Mouse (Mus musculus) lung, embryonic 16.5 days (tissue): ENCODE data around the gene Gm12216. TPM values are rescaled to one million over a fixed set of nuclear protein-coding genes. Genes with fewer than 3 reads are reported as not detected.
"Not testable (repeated sequence)": the region's sequence is repeated elsewhere in the genome, so short reads cannot be mapped to it uniquely, and the experiment has no call there.

ENCODE experiments used
- ATAC-seq: fragments of 200-750 bp; cut with Nextera tagmentation; 2 replicates; pipeline ENCODE4 v1.8.0; 2017; ENCODE audit warnings: low read depth, mild to moderate bottlenecking, moderate library complexity
- H3K27ac ChIP-seq: fragments of 300-500 bp; sonication (generic); 2 replicates; pipeline ENCODE4 v1.5.1; 2014; ENCODE audit warnings: mild to moderate bottlenecking, control low read depth, low read length
- H3K27me3 ChIP-seq: fragments of 300-500 bp; sonication (generic); 2 replicates; pipeline ENCODE4 v1.6.1; 2014; ENCODE audit warnings: low read depth, low read length, mixed read lengths; ENCODE audit not compliant: control insufficient read depth, insufficient read depth
- H3K36me3 ChIP-seq: fragments of 300-500 bp; sonication (generic); 2 replicates; pipeline ENCODE4 v1.6.1; 2014; ENCODE audit warnings: low read length; ENCODE audit not compliant: control insufficient read depth, insufficient read depth
- H3K4me1 ChIP-seq: fragments of 300-500 bp; sonication (generic); replicated peaks from 2 replicates; pipeline ENCODE4 v1.6.1; 2014; ENCODE audit warnings: low read length, mixed read lengths; ENCODE audit not compliant: control insufficient read depth, insufficient read depth
- H3K4me2 ChIP-seq: fragments of 300-500 bp; sonication (generic); 2 replicates; pipeline ENCODE4 v1.6.1; 2014; ENCODE audit warnings: low read depth, low read length, control low read depth
- H3K4me3 ChIP-seq: fragments of 300-500 bp; sonication (generic); 2 replicates; pipeline ENCODE4 v1.5.1; 2014; ENCODE audit warnings: mild to moderate bottlenecking, low read length, control low read depth
- H3K9ac ChIP-seq: fragments of 300-500 bp; sonication (generic); 2 replicates; pipeline ENCODE4 v1.6.1; 2014; ENCODE audit warnings: low read length, control low read depth
- H3K9me3 ChIP-seq: fragments of 300-500 bp; sonication (generic); 2 replicates; pipeline ENCODE4 v1.6.1; 2016; ENCODE audit warnings: low read length; ENCODE audit not compliant: control insufficient read depth
- WGBS: fragments of 180-500 bp; shearing (Covaris S2); extraction: QIAGEN DNeasy Blood & Tissue Kit; methylation state at CpG from one replicate; pipeline ENCODE4 v1.1.7; 2014; 5-methylcytosine and 5-hydroxymethylcytosine counted together
- polyA plus RNA-seq: library from polyadenylated mRNA; unstranded; fragments of >200 nt; fragmentation: Nextera tagmentation; extraction: Ambion mirVana; gene quantifications from 2 replicates; pipeline ENCODE4 v1.2.1, GENCODE M21; 2015

Gene Gm12216
- polyA plus RNA-seq, 1 experiment from 2014 or later: 1.8 TPM

- Histone ChIP-seq H3K27me3 (no peaks in the 10 kb centered on the region), H3K9ac (peak overlapping the region; percentile 72), H3K9me3 (no peaks in the 10 kb centered on the region), H3K27ac (peak overlapping the region; percentile 99), H3K4me2 (peak overlapping the region; percentile 82), H3K4me1 (peaks cover 47% of the 10 kb centered on the region), H3K4me3 (peak overlapping the region; percentile 43), H3K36me3 (no peaks in the 10 kb centered on the region)
- WGBS: 45% methylated on average over 2 of the region's 2 CpGs
- no peak for ATAC-seq
These were observed 96.6 kb downstream of the Gm12216 start for GRCm38 (mm10) chr11:53762426-53762825.

- Histone ChIP-seq H3K4me2 (0 out of 2 replicates have a peak overlapping the region, but pooled peaks have one; percentile 15), H3K9me3 (no peaks in the 10 kb centered on the region), H3K27me3 (no peaks in the 10 kb centered on the region), H3K9ac (no peak overlapping the region), H3K36me3 (no peaks in the 10 kb centered on the region), H3K4me1 (peaks cover 47% of the 10 kb centered on the region), H3K4me3 (no peak overlapping the region), H3K27ac (peak overlapping the region; percentile 99)
- 10% methylated on average over 2 of the region's 2 CpGs for whole genome bisulfite sequencing
- peak; percentile 77 for ATAC-seq
These were observed 97.2 kb downstream of the Gm12216 start for GRCm38 (mm10) chr11:53761822-53762221.

- peak overlapping the region; percentile 31 for H3K9ac ChIP-seq
- H3K27me3 ChIP-seq: no peaks in the 10 kb centered on the region
- ATAC-seq: no peak
- no peaks in the 10 kb centered on the region for H3K9me3 ChIP-seq
- no peaks in the 10 kb centered on the region for H3K36me3 ChIP-seq
- WGBS: 50% methylated on average over 5 of the region's 5 CpGs
- H3K27ac ChIP-seq: peak overlapping the region; percentile 99
- H3K4me1 ChIP-seq: peaks cover 47% of the 10 kb centered on the region
- H3K4me2 ChIP-seq: 0 out of 2 replicates have a peak overlapping the region, but pooled peaks have one; percentile 15
- H3K4me3 ChIP-seq: no peak overlapping the region
These were observed 97.8 kb downstream of the Gm12216 start for GRCm38 (mm10) chr11:53761284-53761683.

- Histone ChIP-seq H3K27ac (0 out of 2 replicates have a peak overlapping the region, but pooled peaks have one; percentile 16), H3K4me2 (no peak overlapping the region), H3K9ac (0 out of 2 replicates have a peak overlapping the region, but pooled peaks have one; percentile 13), H3K9me3 (no peaks in the 10 kb centered on the region), H3K4me1 (peaks cover 46% of the 10 kb centered on the region), H3K27me3 (no peaks in the 10 kb centered on the region), H3K4me3 (no peak overlapping the region), H3K36me3 (no peaks in the 10 kb centered on the region)
- ATAC-seq: no peak
- 27% methylated on average over 22 of the region's 22 CpGs for WGBS
These were observed 99.3 kb downstream of the Gm12216 start for GRCm38 (mm10) chr11:53759545-53760406.

- H3K4me3 ChIP-seq: no peak overlapping the region
- H3K27ac ChIP-seq: 0 out of 2 replicates have a peak overlapping the region, but pooled peaks have one; percentile 0
- no peak overlapping the region for H3K9ac ChIP-seq
- no peak for ATAC-seq
- no peak overlapping the region for H3K4me2 ChIP-seq
- H3K36me3 ChIP-seq: no peaks in the 10 kb centered on the region
- 48% methylated on average over 6 of the region's 6 CpGs for WGBS
- H3K9me3 ChIP-seq: no peaks in the 10 kb centered on the region
- H3K4me1 ChIP-seq: peaks cover 38% of the 10 kb centered on the region
- no peaks in the 10 kb centered on the region for H3K27me3 ChIP-seq
These were observed 100.2 kb downstream of the Gm12216 start for GRCm38 (mm10) chr11:53758791-53759351.

GRCm38 (mm10) chr11:53758033-53758432 is 101.0 kb downstream of the Gm12216 start:
- 83% methylated on average over 9 of the region's 9 CpGs for WGBS
- H3K9me3 ChIP-seq, H3K36me3 ChIP-seq, H3K27me3 ChIP-seq, H3K27ac ChIP-seq, ATAC-seq, H3K4me3 ChIP-seq, H3K9ac ChIP-seq, H3K4me2 ChIP-seq: not testable (repeated sequence)
- H3K4me1 ChIP-seq: peaks cover 29% of the 10 kb centered on the region

GRCm38 (mm10) chr11:53757612-53758011 is 101.4 kb downstream of the Gm12216 start:
- no peaks in the 10 kb centered on the region for H3K27me3 ChIP-seq
- H3K4me2 ChIP-seq: no peak overlapping the region
- no peak overlapping the region for H3K9ac ChIP-seq
- H3K36me3 ChIP-seq: no peaks in the 10 kb centered on the region
- 89% methylated on average over 4 of the region's 4 CpGs for WGBS
- ATAC-seq: no peak
- no peak overlapping the region for H3K27ac ChIP-seq
- peaks cover 26% of the 10 kb centered on the region for H3K4me1 ChIP-seq
- no peak overlapping the region for H3K4me3 ChIP-seq
- no peaks in the 10 kb centered on the region for H3K9me3 ChIP-seq

- H3K27me3 ChIP-seq: no peaks in the 10 kb centered on the region
- ATAC-seq: no peak
- H3K4me2 ChIP-seq: no peak overlapping the region
- H3K9ac ChIP-seq: no peak overlapping the region
- H3K4me1 ChIP-seq: peaks cover 7% of the 10 kb centered on the region
- H3K9me3 ChIP-seq: no peaks in the 10 kb centered on the region
- H3K4me3 ChIP-seq: no peak overlapping the region
- 73% methylated on average over 12 of the region's 12 CpGs for WGBS
- H3K27ac ChIP-seq: no peak overlapping the region
- H3K36me3 ChIP-seq: no peaks in the 10 kb centered on the region
These were observed 104.0 kb downstream of the Gm12216 start for GRCm38 (mm10) chr11:53755011-53755595.

- Histone ChIP-seq H3K4me3 (no peak overlapping the region), H3K9me3 (no peaks in the 10 kb centered on the region), H3K4me2 (no peak overlapping the region), H3K9ac (no peak overlapping the region), H3K4me1 (no peaks in the 10 kb centered on the region), H3K36me3 (no peaks in the 10 kb centered on the region), H3K27ac (no peak overlapping the region), H3K27me3 (no peaks in the 10 kb centered on the region)
- ATAC-seq: no peak
- 57% methylated on average over 5 of the region's 5 CpGs for WGBS
These were observed 109.2 kb downstream of the Gm12216 start for GRCm38 (mm10) chr11:53749716-53750352.
